Mouse (Mus musculus): ENCODE measurements around the gene Cacna1b. TPM values are rescaled to one million over a fixed set of nuclear protein-coding genes. Genes with fewer than 3 reads are reported as not detected.

The Cacna1b gene
- 2.4 and 5.0 TPM in 2 replicates for total RNA-seq (2012; rRNA removed)

DNA sequence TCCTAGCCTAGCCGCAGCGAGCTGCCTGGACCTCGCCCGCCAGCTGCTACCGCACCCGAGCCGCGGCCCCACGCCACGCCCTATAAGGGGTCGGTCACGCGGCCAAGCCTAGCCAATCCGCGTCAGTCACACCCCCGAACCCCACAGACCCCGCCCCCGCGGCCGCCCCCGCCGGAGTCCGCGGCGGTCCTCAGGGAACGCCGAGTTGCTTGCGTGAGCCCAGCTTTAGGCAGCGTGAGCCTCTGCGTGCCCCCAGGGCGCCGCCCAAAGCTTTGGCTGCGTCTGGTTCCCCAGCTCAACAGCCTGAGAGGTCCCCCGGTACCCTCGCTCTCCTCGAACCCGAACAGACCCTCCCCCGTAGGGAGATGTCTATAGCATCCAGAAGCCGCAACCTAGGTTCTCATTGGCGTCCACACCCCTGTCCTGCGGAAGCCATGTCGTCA is at the start of gene Cacna1b:
Gene Cacna1b, minus strand, starts transcription at position 38 of the 443 bp plus-strand sequence.
- H3K27ac ChIP-seq (ENCODE audit: insufficient read depth, low read depth, low read length, poor library complexity, severe bottlenecking) = no peak within 1 kb of the TSS
- TF ChIP-seq ZC3H11A (IDR thresholded peaks at IDR 0.05; ENCODE audit: borderline replicate concordance, low read depth, low read length) (no peak), ZNF384 (IDR thresholded peaks at IDR 0.05; ENCODE audit: low read depth, low read length) (no peak), HCFC1 (IDR thresholded peaks at IDR 0.05; ENCODE audit: borderline replicate concordance, insufficient read depth, low read length) (no peak), MAFK (IDR thresholded peaks at IDR 0.05; ENCODE audit: insufficient read depth, low read depth, low read length) (no peak), CHD2 (IDR thresholded peaks at IDR 0.05; ENCODE audit: low read depth, low read length) (no peak)
- no peaks in the 10 kb centered on the region for H3K36me3 ChIP-seq (ENCODE audit: control insufficient read depth, insufficient read depth, low read length, poor library complexity, severe bottlenecking)
- peak within 1 kb of the TSS; percentile 91 for H3K4me3 ChIP-seq (ENCODE audit: insufficient read depth in 1 of 2, low read depth in 1 of 2, low read length in 2 of 2, poor library complexity in 1 of 2, severe bottlenecking in 1 of 2)
- peak within 1 kb of the TSS; percentile 75 for H3K9ac ChIP-seq (ENCODE audit: insufficient read depth, low read depth, low read length, poor library complexity, severe bottlenecking)
- in situ Hi-C loops (cut with MboI; ENCODE audit: low sequenced_read_pairs in 2 of 2, unreplicated experiment in 2 of 2) = no loop called here
- DNase-seq (ENCODE audit: low read depth, low spot score) = peak; percentile 46
- H3K4me1 ChIP-seq (ENCODE audit: control insufficient read depth in 2 of 2, insufficient read depth in 2 of 2, low read length in 2 of 2, poor library complexity in 1 of 2) = no peaks in the 10 kb centered on the region
- H3K9me3 ChIP-seq (ENCODE audit: control insufficient read depth, insufficient read depth, low read depth, low read length) = no peaks in the 10 kb centered on the region

DNA sequence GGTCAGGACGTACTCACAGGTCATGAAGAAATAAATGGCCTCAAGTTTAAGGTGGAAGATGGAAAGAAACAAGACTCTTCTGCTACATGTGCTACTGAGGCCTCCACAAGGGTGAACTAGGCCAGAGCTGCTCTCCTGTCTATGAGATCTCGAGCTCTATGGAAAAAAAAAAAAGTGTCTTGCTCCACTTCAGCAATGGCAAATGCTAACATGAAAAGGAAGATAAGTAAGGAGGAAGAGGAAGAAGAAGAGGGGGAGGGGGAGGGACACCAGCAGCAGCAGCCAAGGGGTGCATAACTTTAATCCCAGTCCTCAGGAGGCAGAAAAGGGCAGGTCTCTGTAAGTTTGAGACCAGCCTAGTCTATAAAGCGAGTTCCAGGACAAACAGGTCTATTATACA is 46.8 kb upstream of the Cacna1b start:
- no peaks in the 10 kb centered on the region for H3K4me1 ChIP-seq (ENCODE audit: control insufficient read depth in 2 of 2, insufficient read depth in 2 of 2, low read length in 2 of 2, poor library complexity in 1 of 2)
- no peaks in the 10 kb centered on the region for H3K9me3 ChIP-seq (ENCODE audit: control insufficient read depth, insufficient read depth, low read depth, low read length)
- in situ Hi-C loops (cut with MboI; ENCODE audit: low sequenced_read_pairs in 2 of 2, unreplicated experiment in 2 of 2) = no loop called here
- H3K36me3 ChIP-seq (ENCODE audit: control insufficient read depth, insufficient read depth, low read length, poor library complexity, severe bottlenecking) = peaks cover 27% of the 10 kb centered on the region
- no peak overlapping the region for H3K27ac ChIP-seq (ENCODE audit: insufficient read depth, low read depth, low read length, poor library complexity, severe bottlenecking)
- no peak overlapping the region for H3K9ac ChIP-seq (ENCODE audit: insufficient read depth, low read depth, low read length, poor library complexity, severe bottlenecking)
- DNase-seq (ENCODE audit: low read depth, low spot score) = no peak
- no peak overlapping the region for H3K4me3 ChIP-seq (ENCODE audit: insufficient read depth in 1 of 2, low read depth in 1 of 2, low read length in 2 of 2, poor library complexity in 1 of 2, severe bottlenecking in 1 of 2)
- TF ChIP-seq MAFK (IDR thresholded peaks at IDR 0.05; ENCODE audit: insufficient read depth, low read depth, low read length) = no peak
- no peak for TF ChIP-seq CHD2 (IDR thresholded peaks at IDR 0.05; ENCODE audit: low read depth, low read length)
- TF ChIP-seq HCFC1 (IDR thresholded peaks at IDR 0.05; ENCODE audit: borderline replicate concordance, insufficient read depth, low read length) = no peak
- no peak for TF ChIP-seq ZNF384 (IDR thresholded peaks at IDR 0.05; ENCODE audit: low read depth, low read length)
- TF ChIP-seq ZC3H11A (IDR thresholded peaks at IDR 0.05; ENCODE audit: borderline replicate concordance, low read depth, low read length) = no peak

DNA sequence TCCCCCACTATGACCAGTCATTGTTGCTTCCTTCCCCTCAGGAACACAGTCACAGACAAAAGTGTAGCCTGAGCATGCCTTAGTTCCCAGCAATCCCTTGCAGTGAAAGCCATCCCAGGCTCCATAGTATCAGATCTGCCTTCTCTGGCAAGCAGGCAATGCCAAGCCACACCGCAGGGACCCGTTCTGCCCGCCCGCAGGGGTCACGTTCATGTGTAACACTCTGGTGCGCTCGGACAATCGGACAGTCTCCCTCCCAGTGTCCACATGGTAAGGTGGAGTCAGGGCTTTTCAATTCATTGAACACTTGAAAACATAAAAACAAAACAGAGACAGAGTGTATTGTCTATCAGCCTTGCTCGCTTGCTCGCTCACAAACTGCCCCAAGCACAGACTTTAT is 44.7 kb upstream of the Cacna1b start:
- in situ Hi-C loops (cut with MboI; ENCODE audit: low sequenced_read_pairs in 2 of 2, unreplicated experiment in 2 of 2) = no loop called here

DNA sequence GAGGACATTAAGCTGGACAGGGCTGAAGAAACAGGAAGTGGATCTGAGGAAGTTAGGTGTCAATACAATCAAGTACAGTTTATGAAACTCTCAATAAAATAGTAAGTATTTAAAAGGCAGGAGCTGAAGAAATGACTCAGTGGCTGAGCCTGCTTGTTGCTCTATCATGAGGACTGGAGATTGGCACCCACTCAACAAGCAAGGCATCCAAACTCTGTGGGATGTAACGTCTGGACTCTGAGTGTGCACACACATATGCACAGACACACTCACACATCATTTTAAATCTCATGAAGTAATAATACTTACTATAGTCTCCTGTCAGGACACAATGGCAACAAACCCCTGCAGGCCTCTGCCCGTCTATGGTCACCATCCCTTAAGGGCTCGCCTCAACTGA is 44.1 kb upstream of the Cacna1b start:
- in situ Hi-C loops (cut with MboI; ENCODE audit: low sequenced_read_pairs in 2 of 2, unreplicated experiment in 2 of 2) = no loop called here
- Histone ChIP-seq H3K4me1 (ENCODE audit: control insufficient read depth in 2 of 2, insufficient read depth in 2 of 2, low read length in 2 of 2, poor library complexity in 1 of 2) (no peaks in the 10 kb centered on the region), H3K36me3 (ENCODE audit: control insufficient read depth, insufficient read depth, low read length, poor library complexity, severe bottlenecking) (peaks cover 32% of the 10 kb centered on the region), H3K9me3 (ENCODE audit: control insufficient read depth, insufficient read depth, low read depth, low read length) (no peaks in the 10 kb centered on the region), H3K4me3 (ENCODE audit: insufficient read depth in 1 of 2, low read depth in 1 of 2, low read length in 2 of 2, poor library complexity in 1 of 2, severe bottlenecking in 1 of 2) (no peak overlapping the region), H3K27ac (ENCODE audit: insufficient read depth, low read depth, low read length, poor library complexity, severe bottlenecking) (no peak overlapping the region), H3K9ac (ENCODE audit: insufficient read depth, low read depth, low read length, poor library complexity, severe bottlenecking) (no peak overlapping the region)
- DNase-seq (ENCODE audit: low read depth, low spot score) = no peak
- TF ChIP-seq HCFC1 (IDR thresholded peaks at IDR 0.05; ENCODE audit: borderline replicate concordance, insufficient read depth, low read length) = no peak
- no peak for TF ChIP-seq CHD2 (IDR thresholded peaks at IDR 0.05; ENCODE audit: low read depth, low read length)
- no peak for TF ChIP-seq ZNF384 (IDR thresholded peaks at IDR 0.05; ENCODE audit: low read depth, low read length)
- no peak for TF ChIP-seq ZC3H11A (IDR thresholded peaks at IDR 0.05; ENCODE audit: borderline replicate concordance, low read depth, low read length)
- no peak for TF ChIP-seq MAFK (IDR thresholded peaks at IDR 0.05; ENCODE audit: insufficient read depth, low read depth, low read length)

More for the DNA sequence above, 44.7 kb upstream of the Cacna1b start:
- H3K36me3 ChIP-seq (ENCODE audit: control insufficient read depth, insufficient read depth, low read length, poor library complexity, severe bottlenecking) = peaks cover 30% of the 10 kb centered on the region
- DNase-seq (ENCODE audit: low read depth, low spot score) = no peak
- TF ChIP-seq CHD2 (IDR thresholded peaks at IDR 0.05; ENCODE audit: low read depth, low read length) (no peak), ZC3H11A (IDR thresholded peaks at IDR 0.05; ENCODE audit: borderline replicate concordance, low read depth, low read length) (no peak)
- no peaks in the 10 kb centered on the region for H3K4me1 ChIP-seq (ENCODE audit: control insufficient read depth in 2 of 2, insufficient read depth in 2 of 2, low read length in 2 of 2, poor library complexity in 1 of 2)
- no peak overlapping the region for H3K27ac ChIP-seq (ENCODE audit: insufficient read depth, low read depth, low read length, poor library complexity, severe bottlenecking)
- no peaks in the 10 kb centered on the region for H3K9me3 ChIP-seq (ENCODE audit: control insufficient read depth, insufficient read depth, low read depth, low read length)
- no peak overlapping the region for H3K9ac ChIP-seq (ENCODE audit: insufficient read depth, low read depth, low read length, poor library complexity, severe bottlenecking)
- no peak overlapping the region for H3K4me3 ChIP-seq (ENCODE audit: insufficient read depth in 1 of 2, low read depth in 1 of 2, low read length in 2 of 2, poor library complexity in 1 of 2, severe bottlenecking in 1 of 2)

DNA sequence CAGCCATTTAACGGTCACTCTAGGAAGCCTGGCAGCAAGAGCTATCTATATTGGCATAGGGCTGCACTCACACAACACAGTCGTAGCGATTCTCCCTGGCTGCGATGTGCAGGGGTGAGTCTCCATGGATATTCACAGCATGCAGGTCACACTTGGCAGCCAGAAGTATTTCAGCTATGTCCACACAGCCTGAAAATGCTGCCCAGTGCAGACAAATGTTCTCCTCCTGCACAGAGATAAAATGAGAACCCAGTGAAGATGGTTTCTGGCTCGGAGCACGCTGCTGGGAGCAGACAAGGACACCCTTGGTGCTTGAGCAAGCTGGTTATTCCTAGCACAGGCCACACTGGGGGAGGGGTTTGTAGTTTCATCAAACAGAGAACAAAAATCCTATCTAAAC is 43.2 kb upstream of the Cacna1b start:
- TF ChIP-seq ZC3H11A (IDR thresholded peaks at IDR 0.05; ENCODE audit: borderline replicate concordance, low read depth, low read length) (no peak), HCFC1 (IDR thresholded peaks at IDR 0.05; ENCODE audit: borderline replicate concordance, insufficient read depth, low read length) (no peak), MAFK (IDR thresholded peaks at IDR 0.05; ENCODE audit: insufficient read depth, low read depth, low read length) (no peak), CHD2 (IDR thresholded peaks at IDR 0.05; ENCODE audit: low read depth, low read length) (no peak), ZNF384 (IDR thresholded peaks at IDR 0.05; ENCODE audit: low read depth, low read length) (no peak)
- Histone ChIP-seq H3K36me3 (ENCODE audit: control insufficient read depth, insufficient read depth, low read length, poor library complexity, severe bottlenecking) (peaks cover 38% of the 10 kb centered on the region), H3K9me3 (ENCODE audit: control insufficient read depth, insufficient read depth, low read depth, low read length) (no peaks in the 10 kb centered on the region), H3K9ac (ENCODE audit: insufficient read depth, low read depth, low read length, poor library complexity, severe bottlenecking) (no peak overlapping the region), H3K4me3 (ENCODE audit: insufficient read depth in 1 of 2, low read depth in 1 of 2, low read length in 2 of 2, poor library complexity in 1 of 2, severe bottlenecking in 1 of 2) (no peak overlapping the region), H3K27ac (ENCODE audit: insufficient read depth, low read depth, low read length, poor library complexity, severe bottlenecking) (no peak overlapping the region), H3K4me1 (ENCODE audit: control insufficient read depth in 2 of 2, insufficient read depth in 2 of 2, low read length in 2 of 2, poor library complexity in 1 of 2) (no peaks in the 10 kb centered on the region)
- no peak for DNase-seq (ENCODE audit: low read depth, low spot score)
- in situ Hi-C loops (cut with MboI; ENCODE audit: low sequenced_read_pairs in 2 of 2, unreplicated experiment in 2 of 2) = no loop called here

All from ES-E14 (cell line).